Mouse (Mus musculus) embryo, embryonic 10 days (tissue): ENCODE measurements around the gene Hmgcr.

ENCODE experiments used
- DNase-seq: peaks from one replicate; pipeline ENCODE4 v3.0.0-alpha.2; 2015; ENCODE audit warnings: low spot score

Gene Hmgcr

DNA sequence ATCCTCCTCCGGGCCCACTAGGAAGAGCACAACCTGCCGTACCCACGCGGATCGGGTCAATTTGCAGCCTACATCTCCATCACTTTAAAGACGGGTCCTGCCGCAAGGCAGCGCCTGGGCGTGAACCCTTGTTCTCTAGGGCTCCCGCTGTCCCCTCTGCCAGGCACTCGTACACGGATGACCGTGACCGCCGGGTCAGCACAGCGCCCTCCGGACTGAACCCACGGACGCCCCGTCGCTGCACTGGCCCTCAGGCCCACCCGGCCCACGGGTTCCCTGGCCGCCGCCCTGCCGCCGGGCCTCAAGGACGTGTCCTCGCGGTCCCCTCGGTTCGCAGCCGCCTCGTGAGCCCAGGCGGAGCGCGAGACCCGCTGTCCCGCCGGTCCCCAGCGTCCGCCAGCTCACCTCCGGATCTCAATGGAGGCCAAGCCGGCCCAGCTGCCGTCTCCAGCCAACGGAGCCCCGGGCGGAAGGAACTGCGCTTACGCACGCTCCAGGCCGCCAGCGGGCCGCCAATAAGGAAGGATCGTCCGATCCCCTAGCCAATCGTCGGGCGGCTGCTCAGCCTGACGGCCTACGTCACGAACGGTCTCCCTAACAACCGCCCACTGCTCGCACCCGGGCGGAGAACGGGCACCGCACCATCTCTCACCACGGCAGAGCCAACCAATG is at the start of gene Hmgcr:
Gene Hmgcr (minus strand): TSS at position 531 of the 672 bp plus-strand sequence.
- peak; percentile 99 for DNase-seq

DNA sequence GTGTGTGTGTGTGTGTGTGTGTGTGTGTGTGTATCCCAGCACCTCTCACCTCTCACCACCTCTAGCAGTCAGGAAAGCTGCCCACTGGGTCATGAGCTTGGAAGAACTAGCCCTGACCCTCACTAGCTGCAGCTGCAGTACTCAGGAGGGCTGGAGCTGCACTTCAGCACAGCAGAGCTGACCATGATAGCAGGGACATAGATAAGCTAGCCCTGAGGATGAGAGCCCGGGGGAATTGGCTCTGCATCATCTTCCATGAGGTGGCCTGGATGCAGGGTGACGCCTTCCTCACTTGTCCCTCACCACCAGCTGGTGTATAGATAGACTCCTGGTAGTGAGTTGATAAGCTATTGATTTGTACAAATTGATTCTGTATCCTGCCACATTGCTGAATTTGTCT is 49.3 kb upstream of the Hmgcr start:
- no peak for DNase-seq

- no peak for DNase-seq
Measured at GRCm38 (mm10) chr13:96717821-96718220, 47.1 kb upstream of the Hmgcr start.

GRCm38 (mm10) chr13:96716311-96716710 is 45.6 kb upstream of the Hmgcr start:
- no peak for DNase-seq

- no peak for DNase-seq
Measured at GRCm38 (mm10) chr13:96709269-96710233, 38.8 kb upstream of the Hmgcr start.

DNA sequence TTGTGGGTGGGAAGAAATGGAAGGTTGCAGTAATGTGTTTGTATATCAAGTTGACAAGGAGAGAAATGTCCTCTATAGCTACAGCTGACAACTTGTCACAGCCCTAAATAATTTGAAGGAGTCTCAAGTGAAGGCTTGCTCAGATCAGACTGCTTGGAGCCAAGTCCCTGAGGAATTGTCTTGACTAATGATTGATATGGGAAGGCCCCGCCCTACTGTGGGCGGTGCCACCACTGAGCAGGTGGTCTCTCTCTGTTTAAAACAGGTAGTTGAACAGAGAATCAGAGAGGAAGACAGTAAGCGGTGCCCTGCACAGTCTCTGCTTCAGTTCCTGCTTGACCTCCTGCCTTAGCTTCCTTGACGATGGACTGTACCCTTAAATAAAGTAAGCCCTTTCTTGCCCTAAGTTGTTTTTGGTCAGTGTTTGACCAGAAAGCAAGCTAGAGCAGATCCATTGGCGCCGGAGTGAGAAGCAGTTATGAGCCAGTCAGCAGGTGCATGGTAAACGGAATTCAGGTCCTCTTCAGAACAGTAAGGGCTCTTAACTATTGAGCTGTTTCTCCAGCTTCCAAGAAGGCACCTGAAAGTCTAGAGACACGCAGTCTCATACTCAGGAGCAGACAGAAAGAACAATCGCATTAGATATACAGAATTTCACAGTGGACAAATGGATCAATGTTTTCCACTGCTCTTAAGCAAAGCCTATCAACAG is 32.0 kb upstream of the Hmgcr start:
- DNase-seq = peak; percentile 5

DNA sequence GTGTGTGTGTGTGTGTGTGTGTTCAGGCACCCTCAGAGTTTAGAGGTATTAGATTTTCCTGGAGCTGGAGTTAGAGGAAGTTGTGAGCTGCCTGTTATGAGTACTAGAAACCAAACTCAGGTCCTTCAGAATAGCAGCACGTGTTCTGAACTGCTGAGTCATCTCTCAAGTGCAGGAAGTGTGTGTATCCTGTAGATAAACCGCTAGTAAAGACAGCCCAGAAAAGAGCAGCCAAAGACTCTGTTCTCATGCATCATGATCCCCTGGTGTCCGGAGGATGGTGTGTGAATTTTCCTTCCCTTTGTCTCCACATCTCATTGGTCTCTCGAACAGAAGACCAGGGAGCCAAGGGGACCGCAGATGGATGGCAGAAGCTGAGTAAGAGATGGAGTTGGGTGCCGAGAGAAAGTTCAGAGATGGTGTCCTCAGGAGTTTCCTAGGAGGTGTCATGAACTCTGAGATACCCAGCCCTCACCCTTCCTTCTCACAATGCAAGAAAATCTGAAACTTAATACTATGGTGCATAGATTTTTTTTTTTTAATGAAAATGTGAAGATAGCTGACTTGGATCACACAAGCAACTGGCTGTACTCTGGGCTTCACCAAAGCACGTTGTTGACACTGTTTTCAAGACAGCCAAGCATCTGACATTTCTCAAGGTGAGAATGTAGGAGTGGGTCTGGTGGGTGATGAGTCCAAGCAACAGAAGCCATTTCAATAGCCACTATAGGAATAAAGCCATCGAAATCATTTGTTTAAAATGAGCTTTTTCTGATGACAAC is 27.3 kb upstream of the Hmgcr start:
- DNase-seq = peak; percentile 47

DNA sequence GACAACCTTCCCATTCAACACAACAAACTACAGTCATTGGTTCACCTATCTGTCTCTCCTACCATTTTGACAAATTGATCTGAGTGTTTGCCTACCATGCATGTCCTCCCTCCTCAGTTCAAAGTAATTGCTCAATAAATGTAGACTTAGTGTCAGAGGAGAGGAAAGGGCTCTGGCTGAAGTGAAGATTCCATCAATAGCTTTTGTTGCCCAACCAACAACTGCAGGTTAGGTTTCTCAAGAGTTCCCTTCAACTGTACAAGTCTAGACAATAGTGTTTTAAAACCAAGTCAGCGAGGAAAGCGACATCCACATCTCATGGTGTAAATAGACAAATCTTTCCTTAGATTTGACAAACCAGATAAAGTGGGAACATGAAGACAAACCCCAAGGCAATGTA is 24.7 kb upstream of the Hmgcr start:
- DNase-seq = no peak

GRCm38 (mm10) chr13:96689901-96690300 is 19.2 kb upstream of the Hmgcr start:
- DNase-seq = no peak

DNA sequence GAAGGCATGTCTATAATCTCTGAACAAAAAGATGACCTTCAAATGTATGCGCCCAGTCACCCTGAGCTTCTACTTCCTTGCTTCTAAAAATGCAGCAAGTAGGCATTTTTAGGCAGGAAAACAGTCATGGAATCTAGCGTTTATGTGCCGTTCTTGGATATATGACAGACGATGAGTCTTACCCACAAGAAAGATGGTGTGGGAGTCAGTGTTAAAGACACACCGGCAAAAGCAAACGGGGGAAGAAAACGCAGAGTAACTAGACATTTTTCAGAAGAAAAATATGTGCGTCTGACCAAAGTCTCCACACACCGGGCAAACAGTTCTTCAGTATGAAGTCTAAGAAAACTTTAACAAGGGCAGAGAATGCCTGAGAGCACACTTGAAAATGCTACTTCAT is 16.5 kb upstream of the Hmgcr start:
- DNase-seq = no peak

DNA sequence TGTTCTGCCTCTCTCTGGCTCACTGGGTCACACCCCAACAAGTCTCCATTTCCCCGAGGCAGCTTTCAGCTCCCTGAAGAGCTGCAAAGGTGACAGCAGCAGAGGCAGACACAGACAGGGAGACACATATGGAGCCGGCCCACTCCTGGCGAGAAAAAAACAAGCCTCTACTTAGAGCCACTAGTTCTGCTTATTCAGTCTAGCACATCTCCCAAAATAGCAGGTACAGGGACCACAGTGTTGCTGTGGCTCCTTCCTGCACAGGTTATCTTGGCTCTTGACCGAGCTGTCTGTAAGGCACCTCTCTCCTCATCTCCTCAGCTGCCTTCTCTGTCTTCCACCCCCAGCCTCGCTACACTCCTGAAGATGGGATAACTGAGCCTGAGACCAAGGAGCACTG is 14.0 kb upstream of the Hmgcr start:
- no peak for DNase-seq

DNA sequence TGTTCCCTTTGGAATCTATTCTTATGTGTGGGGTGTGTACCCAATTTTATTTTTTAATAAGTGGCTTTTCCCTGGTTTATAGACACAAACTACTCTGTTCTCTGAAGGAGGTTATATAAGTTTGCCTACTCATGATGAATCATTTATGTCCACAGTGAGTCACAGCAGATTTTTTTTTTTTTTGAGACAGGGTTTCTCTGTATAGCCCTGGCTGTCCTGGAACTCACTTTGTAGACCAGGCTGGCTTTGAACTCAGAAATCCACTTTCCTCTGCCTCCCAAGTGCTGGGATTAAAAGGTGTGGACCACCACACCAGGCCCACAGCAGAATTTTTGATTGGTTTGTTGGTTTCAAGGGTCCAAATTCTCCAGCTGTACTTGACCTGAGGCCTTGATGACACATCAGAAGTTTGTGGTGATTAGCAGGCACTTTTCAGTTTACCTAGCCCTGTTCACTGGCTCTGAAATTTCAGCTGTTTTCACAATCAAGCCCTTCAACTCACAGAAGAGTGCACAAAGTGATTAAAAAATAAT is 10.4 kb upstream of the Hmgcr start:
- DNase-seq = no peak

GRCm38 (mm10) chr13:96680163-96681087 is 9.7 kb upstream of the Hmgcr start:
- DNase-seq = no peak

- no peak for DNase-seq
Measured at GRCm38 (mm10) chr13:96678616-96679015, 7.9 kb upstream of the Hmgcr start.

DNA sequence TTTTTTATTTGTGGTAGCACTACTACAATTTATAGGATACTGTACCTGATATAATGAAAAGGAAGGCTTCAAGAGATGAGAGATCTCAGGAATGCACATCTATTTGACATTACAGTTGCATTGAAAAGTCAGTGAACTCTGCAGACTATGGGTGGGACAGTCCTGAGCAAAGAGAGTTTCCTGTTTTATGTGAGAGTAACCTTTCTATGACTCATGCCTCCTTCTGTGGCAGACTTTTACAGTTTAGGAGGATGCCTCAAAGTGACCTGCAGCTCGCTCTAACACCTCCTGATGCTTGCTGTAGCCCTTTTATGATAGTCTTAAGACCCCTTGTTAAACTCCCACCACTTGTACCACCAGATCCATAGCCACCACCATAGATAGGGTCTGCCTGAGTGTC is 6.3 kb upstream of the Hmgcr start:
- no peak for DNase-seq

DNA sequence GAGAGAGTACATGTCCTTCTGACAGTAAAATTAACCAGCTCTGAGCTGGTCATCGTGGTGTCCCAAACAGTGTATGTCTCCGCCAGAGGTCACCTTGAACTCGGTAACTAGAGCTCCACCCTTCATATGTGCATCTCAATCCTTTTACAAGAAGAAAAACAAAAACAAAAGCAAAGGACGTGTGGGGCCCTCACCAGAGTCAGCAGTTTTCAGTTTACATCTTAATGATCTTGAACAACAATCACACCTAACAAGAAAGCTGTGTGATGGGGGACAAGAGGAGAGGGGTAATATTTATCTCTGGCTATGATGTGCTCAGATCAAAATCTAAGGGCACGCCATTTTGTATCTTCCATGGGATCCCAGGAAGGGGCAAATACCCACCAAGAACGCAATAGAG is 5.0 kb upstream of the Hmgcr start:
- no peak for DNase-seq

- DNase-seq = no peak
Measured at GRCm38 (mm10) chr13:96673817-96674216, 3.1 kb upstream of the Hmgcr start.

DNA sequence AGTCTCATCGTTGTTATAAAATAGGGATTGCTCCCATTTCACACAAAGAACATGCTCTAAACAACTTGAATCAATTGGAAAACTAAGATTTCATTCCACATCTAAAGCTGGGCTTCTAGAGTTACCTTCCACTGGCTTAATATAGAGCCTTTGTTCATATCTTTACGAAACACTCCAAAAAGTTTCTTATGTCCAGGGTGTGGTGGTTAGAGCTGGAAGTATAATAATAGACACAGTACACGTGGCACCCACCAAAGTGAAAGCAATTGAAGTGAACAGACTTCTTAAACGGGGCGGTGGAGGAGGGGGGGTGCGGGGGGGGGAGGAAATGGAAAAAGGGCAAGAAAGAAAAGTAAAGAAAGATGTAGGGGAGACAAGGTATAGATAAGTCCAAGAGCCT is 1.5 kb upstream of the Hmgcr start:
- no peak for DNase-seq

- DNase-seq = no peak
Measured at GRCm38 (mm10) chr13:96671906-96672234, 1.1 kb upstream of the Hmgcr start.

DNA sequence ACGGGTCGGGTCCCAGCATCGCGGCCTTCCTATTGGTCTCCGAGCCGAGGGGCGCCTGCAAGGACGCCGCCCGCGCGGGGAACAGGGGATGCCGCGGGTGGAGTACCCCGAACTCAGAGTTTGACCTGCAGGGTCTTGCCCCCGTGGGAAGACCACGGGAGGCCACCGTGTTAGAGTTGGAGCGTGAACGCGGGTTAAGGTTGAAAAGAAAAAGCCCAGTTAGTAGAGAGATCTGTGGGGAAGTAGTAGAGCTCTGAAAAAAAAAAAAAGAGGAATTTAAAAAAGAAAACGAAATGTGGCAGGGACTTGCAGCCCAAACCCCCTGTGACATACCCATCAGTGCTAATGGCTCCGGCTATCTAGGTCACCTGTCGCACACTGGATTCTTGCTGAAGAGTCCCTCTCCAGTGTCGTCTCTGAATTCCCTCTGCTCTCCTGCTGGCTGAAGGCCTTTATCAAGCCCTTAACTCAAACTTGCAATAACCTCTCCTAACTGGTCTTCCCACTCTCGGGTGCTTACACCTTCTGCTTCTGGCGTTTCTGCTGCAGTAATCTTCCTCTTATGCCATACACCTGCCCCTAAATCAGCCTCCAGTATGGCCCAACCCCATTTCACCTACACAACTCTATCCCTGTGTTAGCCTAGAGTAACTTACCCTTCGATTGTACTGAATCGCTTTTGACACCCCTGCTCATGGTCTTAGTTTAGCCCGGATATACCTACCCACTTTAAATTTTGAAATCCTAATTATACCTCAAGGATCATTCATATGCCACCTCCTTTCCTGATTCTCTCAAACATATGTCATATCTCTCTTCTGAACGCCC is 556 bp upstream of the Hmgcr start:
- DNase-seq = no peak
